Comparison of ENCODE assay signal across 13 mouse cellular contexts in the genomic region with DNA sequence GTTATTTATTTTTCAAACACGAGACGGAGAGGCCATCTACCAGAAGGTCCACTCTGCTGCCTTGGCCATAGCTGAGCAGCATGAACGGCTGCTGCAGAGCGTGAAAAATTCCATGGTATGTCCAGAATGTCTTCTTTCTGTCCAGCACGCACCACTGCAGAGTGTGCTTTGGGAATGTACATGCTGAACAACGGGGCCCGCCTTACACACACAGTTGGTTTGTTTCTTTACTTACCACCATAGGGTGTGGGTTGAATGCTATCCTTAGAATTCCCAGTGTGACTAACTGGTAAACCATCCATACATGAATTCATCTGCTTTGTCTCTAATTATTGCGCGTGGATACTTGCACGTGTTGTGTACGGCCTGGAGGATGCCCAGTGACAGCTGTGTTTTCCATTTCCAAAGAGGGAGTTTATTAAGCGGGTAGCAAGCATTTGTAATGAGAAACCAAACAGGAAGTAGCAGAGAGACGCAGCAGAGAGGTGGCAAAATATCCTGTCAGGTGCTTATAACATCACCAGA.
"Had no signal": no experiment of that assay in that cellular context is flagged by ENCODE, and none has a peak within 500 bp of the region (broad histone marks: within the 10 kb centered on the region; RNA-seq: fewer than 3 reads in every experiment).

No protein-coding gene starts in this region.

- ATAC-seq: midbrain, embryonic 15.5 days had no signal

- H3K4me3 ChIP-seq: layer of hippocampus, adult 2 months; midbrain, embryonic 10.5 days; midbrain, embryonic 15.5 days; neural tube, embryonic 12.5 days had no signal

- H3K9me3 ChIP-seq: midbrain, embryonic 10.5 days; midbrain, embryonic 15.5 days; neural tube, embryonic 12.5 days had no signal

- H3K4me2 ChIP-seq: midbrain, embryonic 15.5 days; neural tube, embryonic 12.5 days had no signal

- H3K36me3 ChIP-seq: midbrain, embryonic 10.5 days; midbrain, embryonic 15.5 days; neural tube, embryonic 12.5 days had no signal

- H3K9ac ChIP-seq: liver, embryonic 14.5 days; midbrain, embryonic 15.5 days; neural tube, embryonic 12.5 days had no signal

- DNase-seq: kidney, postnatal 10 days; kidney, postnatal 4 days; liver; lung, adult 18-20 months; right cerebral cortex, postnatal 4 days; spleen, adult 18-20 months; thymus, adult 18-20 months; thymus, postnatal 14 days had no signal

- H3K27ac ChIP-seq: layer of hippocampus, adult 2 months; liver, embryonic 14.5 days; midbrain, embryonic 10.5 days; midbrain, embryonic 15.5 days; neural tube, embryonic 12.5 days had no signal

- H3K27me3 ChIP-seq: midbrain, embryonic 15.5 days; neural tube, embryonic 12.5 days had no signal
